Mouse (Mus musculus) intestine, embryonic 14.5 days (tissue): ENCODE measurements around the gene Klhl3. TPM values are rescaled to one million over a fixed set of nuclear protein-coding genes. Genes with fewer than 3 reads are reported as not detected.

Experiments used
- ATAC-seq: fragments of 200-750 bp; cut with Nextera tagmentation; replicated peaks from 2 replicates; pipeline ENCODE4 v1.8.0; 2017; ENCODE audit warnings: low read depth, moderate number of reproducible peaks, moderate TSS enrichment, moderate library complexity; ENCODE audit not compliant: low FRiP score, low TSS enrichment
- DNase-seq: peaks from one replicate; pipeline ENCODE4 v3.0.0-alpha.2; 2018; ENCODE audit warnings: low spot score
- H3K27ac ChIP-seq: fragments of 300-500 bp; sonication (generic); 2 replicates; pipeline ENCODE4 v1.5.1; 2014; ENCODE audit warnings: low read depth, mild to moderate bottlenecking, control low read depth
- H3K27me3 ChIP-seq: fragments of 300-500 bp; sonication (generic); replicated peaks from 2 replicates; pipeline ENCODE4 v1.6.1; 2014; ENCODE audit warnings: low read length, control low read depth; ENCODE audit not compliant: control insufficient read depth, insufficient read depth
- H3K36me3 ChIP-seq: fragments of 300-500 bp; sonication (generic); 2 replicates; pipeline ENCODE4 v1.6.1; 2014; ENCODE audit warnings: low read length, control low read depth; ENCODE audit not compliant: control insufficient read depth, insufficient read depth
- H3K4me1 ChIP-seq: fragments of 300-500 bp; sonication (generic); replicated peaks from 2 replicates; pipeline ENCODE4 v1.6.1; 2014; ENCODE audit warnings: low read length, control low read depth, mixed read lengths; ENCODE audit not compliant: control insufficient read depth, insufficient read depth
- H3K4me2 ChIP-seq: fragments of 300-500 bp; sonication (generic); 2 replicates; pipeline ENCODE4 v1.6.1; 2014; ENCODE audit warnings: low read length
- H3K4me3 ChIP-seq: fragments of 300-500 bp; sonication (generic); 2 replicates; pipeline ENCODE4 v1.5.1; 2014; ENCODE audit warnings: low read depth, low read length, control low read depth, mixed read lengths
- H3K9ac ChIP-seq: fragments of 300-500 bp; sonication (generic); 2 replicates; pipeline ENCODE4 v1.6.1; 2014; ENCODE audit warnings: mild to moderate bottlenecking, low read length
- H3K9me3 ChIP-seq: fragments of 300-500 bp; sonication (generic); 2 replicates; pipeline ENCODE4 v1.6.1; 2016; ENCODE audit warnings: low read length, control low read depth; ENCODE audit not compliant: control insufficient read depth
- WGBS: fragments of 180-500 bp; shearing (Covaris S2); extraction: QIAGEN DNeasy Blood & Tissue Kit; methylation state at CpG from one replicate; pipeline ENCODE4 v1.1.7; 2014; 5-methylcytosine and 5-hydroxymethylcytosine counted together
- polyA plus RNA-seq: library from polyadenylated mRNA; unstranded; fragments of >200 nt; fragmentation: Nextera tagmentation; extraction: Ambion mirVana; gene quantifications from 2 replicates; pipeline ENCODE4 v1.2.1, GENCODE M21; 2014

Gene Klhl3
- polyA plus RNA-seq, 1 experiment from 2014 or later, result 3.3 TPM

- Histone ChIP-seq H3K27me3 (no peaks in the 10 kb centered on the region), H3K36me3 (no peaks in the 10 kb centered on the region), H3K4me1 (0 out of 2 replicates have a peak, but pooled peaks cover 3% of the 10 kb centered on the region), H3K9ac (no peak overlapping the region), H3K4me3 (no peak overlapping the region), H3K4me2 (no peak overlapping the region), H3K27ac (no peak overlapping the region), H3K9me3 (no peaks in the 10 kb centered on the region)
- DNase-seq (no peak), ATAC-seq (no peak)
- 76% methylated on average over 5 of the region's 5 CpGs for WGBS
Measured at GRCm38 (mm10) chr13:58078361-58078760, 35.0 kb downstream of the Klhl3 start.

GRCm38 (mm10) chr13:58074881-58075280, 38.5 kb downstream of the Klhl3 start:
- WGBS, result 78% methylated on average over 9 of the region's 9 CpGs
- Histone ChIP-seq H3K36me3 (0 out of 2 replicates have a peak, but pooled peaks cover 5% of the 10 kb centered on the region), H3K9me3 (no peaks in the 10 kb centered on the region), H3K4me1 (0 out of 2 replicates have a peak, but pooled peaks cover 3% of the 10 kb centered on the region), H3K27me3 (no peaks in the 10 kb centered on the region), H3K27ac (no peak overlapping the region), H3K4me3 (no peak overlapping the region), H3K4me2 (no peak overlapping the region), H3K9ac (no peak overlapping the region)
- DNase-seq, result no peak
- ATAC-seq, result no peak

GRCm38 (mm10) chr13:58074466-58074865, 38.9 kb downstream of the Klhl3 start:
- H3K4me1 ChIP-seq, result 0 out of 2 replicates have a peak, but pooled peaks cover 3% of the 10 kb centered on the region
- H3K9ac ChIP-seq, result no peak overlapping the region
- no peak overlapping the region for H3K4me3 ChIP-seq
- H3K9me3 ChIP-seq, result no peaks in the 10 kb centered on the region
- no peak overlapping the region for H3K4me2 ChIP-seq
- H3K27me3 ChIP-seq, result no peaks in the 10 kb centered on the region
- 84% methylated on average over 6 of the region's 6 CpGs for WGBS
- 0 out of 2 replicates have a peak, but pooled peaks cover 5% of the 10 kb centered on the region for H3K36me3 ChIP-seq
- DNase-seq, result no peak
- no peak for ATAC-seq
- no peak overlapping the region for H3K27ac ChIP-seq

- H3K4me1 ChIP-seq, result peaks cover 3% of the 10 kb centered on the region; the same call in 1 of the 2 replicates
- no peak overlapping the region for H3K4me2 ChIP-seq
- no peak overlapping the region for H3K9ac ChIP-seq
- H3K27ac ChIP-seq, result no peak overlapping the region
- H3K9me3 ChIP-seq, result no peaks in the 10 kb centered on the region
- ATAC-seq, result no peak
- no peak for DNase-seq
- H3K27me3 ChIP-seq, result no peaks in the 10 kb centered on the region
- H3K36me3 ChIP-seq, result 0 out of 2 replicates have a peak, but pooled peaks cover 5% of the 10 kb centered on the region
- 83% methylated on average over 12 of the region's 12 CpGs for WGBS
- no peak overlapping the region for H3K4me3 ChIP-seq
Measured at GRCm38 (mm10) chr13:58073254-58073882, 40.0 kb downstream of the Klhl3 start.

GRCm38 (mm10) chr13:58071209-58071608, 42.2 kb downstream of the Klhl3 start:
- Histone ChIP-seq H3K4me3 (no peak overlapping the region), H3K4me1 (peaks cover 10% of the 10 kb centered on the region), H3K27ac (no peak overlapping the region), H3K9ac (no peak overlapping the region), H3K27me3 (no peaks in the 10 kb centered on the region), H3K36me3 (0 out of 2 replicates have a peak, but pooled peaks cover 5% of the 10 kb centered on the region), H3K4me2 (no peak overlapping the region), H3K9me3 (no peaks in the 10 kb centered on the region)
- ATAC-seq (no peak), DNase-seq (no peak)
- WGBS, result 90% methylated on average over 21 of the region's 21 CpGs

- H3K4me2 ChIP-seq, result no peak overlapping the region
- H3K4me3 ChIP-seq, result no peak overlapping the region
- peaks cover 17% of the 10 kb centered on the region for H3K4me1 ChIP-seq
- no peaks in the 10 kb centered on the region for H3K27me3 ChIP-seq
- H3K27ac ChIP-seq, result no peak overlapping the region
- H3K36me3 ChIP-seq, result 0 out of 2 replicates have a peak, but pooled peaks cover 5% of the 10 kb centered on the region
- ATAC-seq (no peak), DNase-seq (no peak)
- H3K9me3 ChIP-seq, result no peaks in the 10 kb centered on the region
- 89% methylated on average over 12 of the region's 12 CpGs for WGBS
- H3K9ac ChIP-seq, result no peak overlapping the region
Measured at GRCm38 (mm10) chr13:58070504-58070903, 42.9 kb downstream of the Klhl3 start.

GRCm38 (mm10) chr13:58068421-58069209, 44.8 kb downstream of the Klhl3 start:
- Histone ChIP-seq H3K4me3 (no peak overlapping the region), H3K9ac (no peak overlapping the region), H3K9me3 (no peaks in the 10 kb centered on the region), H3K4me1 (peaks cover 16% of the 10 kb centered on the region), H3K36me3 (0 out of 2 replicates have a peak, but pooled peaks cover 5% of the 10 kb centered on the region), H3K4me2 (no peak overlapping the region), H3K27ac (no peak overlapping the region), H3K27me3 (no peaks in the 10 kb centered on the region)
- ATAC-seq, result no peak; the same call in 1 of the 2 replicates
- WGBS, result 75% methylated on average over 15 of the region's 15 CpGs
- no peak for DNase-seq

- DNase-seq, result peak; percentile 65
- H3K27me3 ChIP-seq, result no peaks in the 10 kb centered on the region
- H3K4me3 ChIP-seq, result no peak overlapping the region
- 34% methylated on average over 17 of the region's 17 CpGs for WGBS
- 0 out of 2 replicates have a peak, but pooled peaks cover 5% of the 10 kb centered on the region for H3K36me3 ChIP-seq
- peaks cover 16% of the 10 kb centered on the region for H3K4me1 ChIP-seq
- ATAC-seq, result 0 out of 2 replicates have a peak, but pooled peaks have one; percentile 37
- no peaks in the 10 kb centered on the region for H3K9me3 ChIP-seq
- no peak overlapping the region for H3K4me2 ChIP-seq
- H3K27ac ChIP-seq, result peak overlapping the region; percentile 62; the same call in 1 of the 2 replicates
- no peak overlapping the region for H3K9ac ChIP-seq
Measured at GRCm38 (mm10) chr13:58067540-58068103, 45.8 kb downstream of the Klhl3 start.
